Mouse (Mus musculus) ES-E14 (cell line): ENCODE results near the gene Bcas3.

Experiments used
- CHD2 ChIP-seq: IDR thresholded peaks from 2 replicates; pipeline ENCODE4 v1.6.1; 2014; ENCODE audit warnings: mild to moderate bottlenecking, low read depth, low read length, inconsistent platforms
- HCFC1 ChIP-seq: IDR thresholded peaks from 2 replicates; pipeline ENCODE4 v1.6.1; 2012; ENCODE audit warnings: low read length, inconsistent platforms, borderline replicate concordance; ENCODE audit not compliant: insufficient read depth
- MAFK ChIP-seq: IDR thresholded peaks from 2 replicates; pipeline ENCODE4 v1.6.1; 2014; ENCODE audit warnings: mild to moderate bottlenecking, low read depth, low read length, inconsistent platforms; ENCODE audit not compliant: insufficient read depth
- ZC3H11A ChIP-seq: IDR thresholded peaks from 2 replicates; pipeline ENCODE4 v1.6.1; 2012; ENCODE audit warnings: low read depth, mild to moderate bottlenecking, inconsistent platforms, low read length, borderline replicate concordance
- ZNF384 ChIP-seq: IDR thresholded peaks from 2 replicates; pipeline ENCODE4 v1.6.1; 2012; ENCODE audit warnings: low read depth, low read length, inconsistent platforms

- TF ChIP-seq ZC3H11A (no peak), ZNF384 (no peak), HCFC1 (no peak), MAFK (no peak), CHD2 (no peak)
These were observed 116.6 kb downstream of the Bcas3 start for GRCm38 (mm10) chr11:85469526-85469925.
